In genomic region chr2:30084632-30085031, GRCm38 (mm10) we compare ENCODE assay signal across 10 mouse cellular contexts. TPM values are rescaled to one million over a fixed set of nuclear protein-coding genes. Genes with fewer than 3 reads are reported as not detected.
DNase-seq lines count a peak whose midpoint lies in the region; ATAC-seq and TF ChIP-seq lines count a peak whose summit lies in the region.
"Had no signal": no experiment of that assay in that cellular context is flagged by ENCODE, and none has a peak within 500 bp of the region (broad histone marks: within the 10 kb centered on the region; RNA-seq: fewer than 3 reads in every experiment).

No protein-coding gene starts in this region.

- H3K9ac ChIP-seq in heart, embryonic 14.5 days (ENCODE audit: low read length): peak overlapping the region; percentile 30; the same call in 1 of the 2 replicates
- H3K9ac ChIP-seq in embryonic facial prominence, embryonic 13.5 days: peak overlapping the region; percentile 61
- H3K9ac ChIP-seq in intestine, embryonic 16.5 days (ENCODE audit: low read depth, low read length): peak overlapping the region; percentile 54; the same call in 1 of the 2 replicates
- H3K9ac ChIP-seq in midbrain, postnatal 0 days (replicated peaks; ENCODE audit: low read length, poor library complexity, severe bottlenecking): no peak overlapping the region

- H3K4me3 ChIP-seq in heart, embryonic 14.5 days (ENCODE audit: control insufficient read depth in 1 of 2, insufficient read depth in 1 of 2, low read depth in 1 of 2, low read length in 2 of 2): no peak overlapping the region
- H3K4me3 ChIP-seq in embryonic facial prominence, embryonic 13.5 days: peak overlapping the region; percentile 28
- H3K4me3 ChIP-seq in intestine, embryonic 16.5 days (ENCODE audit: low read length): peak overlapping the region; percentile 26
- no peak overlapping the region for H3K4me3 ChIP-seq in midbrain, postnatal 0 days (ENCODE audit: low read depth, low read length)
- H3K4me3 ChIP-seq: left cerebral cortex, adult 2 months had no signal

- H3K27me3 ChIP-seq in heart, embryonic 14.5 days (ENCODE audit: control insufficient read depth, insufficient read depth, low read length): no peaks in the 10 kb centered on the region
- no peaks in the 10 kb centered on the region for H3K27me3 ChIP-seq in embryonic facial prominence, embryonic 13.5 days
- H3K27me3 ChIP-seq in intestine, embryonic 16.5 days (replicated peaks; ENCODE audit: control insufficient read depth, insufficient read depth, low read length): no peaks in the 10 kb centered on the region
- no peaks in the 10 kb centered on the region for H3K27me3 ChIP-seq in midbrain, postnatal 0 days (ENCODE audit: insufficient read depth, low read length)

- 19% methylated on average over 12 of the region's 12 CpGs for WGBS in heart, embryonic 14.5 days
- WGBS in embryonic facial prominence, embryonic 13.5 days: 8% methylated on average over 12 of the region's 12 CpGs
- 33% methylated on average over 12 of the region's 12 CpGs for WGBS in intestine, embryonic 16.5 days
- 15% methylated on average over 12 of the region's 12 CpGs for WGBS in midbrain, postnatal 0 days

- peak overlapping the region; percentile 49 for H3K4me2 ChIP-seq in heart, embryonic 14.5 days (ENCODE audit: low read length)
- H3K4me2 ChIP-seq in embryonic facial prominence, embryonic 13.5 days: peak overlapping the region; percentile 56
- peak overlapping the region; percentile 44 for H3K4me2 ChIP-seq in intestine, embryonic 16.5 days (ENCODE audit: low read depth, low read length)
- peak overlapping the region; percentile 28 for H3K4me2 ChIP-seq in midbrain, postnatal 0 days (ENCODE audit: low read depth, low read length, poor library complexity, severe bottlenecking)

- H3K4me1 ChIP-seq in heart, embryonic 14.5 days (ENCODE audit: control insufficient read depth in 2 of 2, insufficient read depth in 2 of 2, low read length in 2 of 2): no peaks in the 10 kb centered on the region; a peak in 1 of 4 replicates
- H3K4me1 ChIP-seq in embryonic facial prominence, embryonic 13.5 days: peaks cover 6% of the 10 kb centered on the region
- H3K4me1 ChIP-seq in intestine, embryonic 16.5 days (ENCODE audit: control insufficient read depth, insufficient read depth, low read length): 0 out of 2 replicates have a peak, but pooled peaks cover 7% of the 10 kb centered on the region
- peaks cover 3% of the 10 kb centered on the region; the same call in 1 of the 2 replicates for H3K4me1 ChIP-seq in midbrain, postnatal 0 days (ENCODE audit: insufficient read depth, low read length)

- H3K27ac ChIP-seq in heart, embryonic 14.5 days (replicated peaks in 1 of 2; ENCODE audit: control insufficient read depth in 1 of 2, insufficient read depth in 1 of 2, low read depth in 2 of 2, low read length in 2 of 2): no peak overlapping the region
- H3K27ac ChIP-seq in embryonic facial prominence, embryonic 13.5 days: no peak overlapping the region
- H3K27ac ChIP-seq in intestine, embryonic 16.5 days (ENCODE audit: low read length): no peak overlapping the region
- no peak overlapping the region for H3K27ac ChIP-seq in midbrain, postnatal 0 days (ENCODE audit: low read depth, low read length)
- H3K27ac ChIP-seq: left cerebral cortex, adult 2 months had no signal

- no peaks in the 10 kb centered on the region for H3K9me3 ChIP-seq in heart, embryonic 14.5 days (ENCODE audit: control insufficient read depth, low read length)
- no peaks in the 10 kb centered on the region for H3K9me3 ChIP-seq in embryonic facial prominence, embryonic 13.5 days
- no peaks in the 10 kb centered on the region for H3K9me3 ChIP-seq in intestine, embryonic 16.5 days (ENCODE audit: control insufficient read depth, low read length)
- H3K9me3 ChIP-seq in midbrain, postnatal 0 days (ENCODE audit: low read length): no peaks in the 10 kb centered on the region

- DNase-seq in heart, adult 8-10 months (ENCODE audit: low spot score): no peak
- DNase-seq in midbrain, postnatal 0 days (ENCODE audit: low spot score): no peak
- DNase-seq in gastrocnemius, postnatal 4 days (ENCODE audit: low spot score in 2 of 2): no peak
- DNase-seq: thymus, postnatal 14 days had no signal

- no peak for TF ChIP-seq CTCF in midbrain, postnatal 0 days (IDR thresholded peaks at IDR 0.05)

- ATAC-seq in heart, embryonic 14.5 days (ENCODE audit: insufficient number of reproducible peaks, insufficient read depth, low FRiP score, low read depth): no peak
- ATAC-seq in embryonic facial prominence, embryonic 13.5 days (ENCODE audit: insufficient number of reproducible peaks, insufficient read depth, low FRiP score, low TSS enrichment, low read depth): peak; percentile 48; the same call in 1 of the 2 replicates
- ATAC-seq in intestine, embryonic 16.5 days: 0 out of 2 replicates have a peak, but pooled peaks have one; percentile 43
- ATAC-seq in midbrain, postnatal 0 days (ENCODE audit: low FRiP score): no peak
- ATAC-seq in activated CD4-positive, CD25-positive, alpha-beta regulatory T cell, adult 4 months: no peak
- ATAC-seq in erythroblast, adult 5-6 weeks (replicated peaks; ENCODE audit: low FRiP score, poor library complexity, severe bottlenecking): no peak

- H3K36me3 ChIP-seq in heart, embryonic 14.5 days (ENCODE audit: control insufficient read depth, insufficient read depth, low read length): 0 out of 2 replicates have a peak, but pooled peaks cover 5% of the 10 kb centered on the region
- H3K36me3 ChIP-seq in embryonic facial prominence, embryonic 13.5 days: peaks cover 8% of the 10 kb centered on the region
- H3K36me3 ChIP-seq in intestine, embryonic 16.5 days (ENCODE audit: control insufficient read depth, insufficient read depth, low read length): no peaks in the 10 kb centered on the region
- no peaks in the 10 kb centered on the region for H3K36me3 ChIP-seq in midbrain, postnatal 0 days (ENCODE audit: insufficient read depth, low read length)

RNA-seq across cellular contexts. Expression of gene Pkn3, which starts 7.1 kb away (rescaled TPM):
- 10.0 and 10.3 TPM in 2 replicates for polyA plus RNA-seq in heart, embryonic 14.5 days (2014; fragmentation: Nextera tagmentation; extraction: Ambion mirVana)
- total RNA-seq in heart, adult 8-10 months (2022): 10 to 100 TPM in 2 of 4 experiments, 1 to 10 TPM in 2; 9.0 to 11.2 (median 10.1) TPM
- polyA plus RNA-seq in embryonic facial prominence, embryonic 13.5 days (2015; fragmentation: Nextera tagmentation; extraction: Ambion mirVana): 7.6 and 11.4 TPM in 2 replicates
- polyA plus RNA-seq in intestine, embryonic 16.5 days (2015; fragmentation: Nextera tagmentation; extraction: Ambion mirVana): 10.4 and 10.8 TPM in 2 replicates
- 1.7 and 2.4 TPM in 2 replicates for total RNA-seq in midbrain, postnatal 0 days (2014; rRNA removed)
- polyA plus RNA-seq in midbrain, postnatal 0 days (2015; fragmentation: Nextera tagmentation; extraction: Ambion mirVana): 0.73 and 1.2 TPM in 2 replicates
- 1 to 10 TPM; 8.0 to 9.6 TPM for total RNA-seq in gastrocnemius, postnatal 4 days (2021)
- polyA plus RNA-seq in activated CD4-positive, CD25-positive, alpha-beta regulatory T cell, adult 4 months (2017; shearing (Covaris generic)): under 1 TPM in 1 of 2 experiments, not detected in 1; 0.41 TPM
- total RNA-seq in erythroblast, adult 5-6 weeks (2015; ENCODE audit: low replicate concordance): 0.63 and 13.3 TPM in 2 replicates
- total RNA-seq in erythroblast, adult 5-6 weeks (2017; ENCODE audit: low replicate concordance): 0.68 and 3.3 TPM in 2 replicates

RNA-seq across cellular contexts. Expression of gene Zdhhc12, which starts 8.8 kb away (rescaled TPM):
- polyA plus RNA-seq in heart, embryonic 14.5 days (2014; fragmentation: Nextera tagmentation; extraction: Ambion mirVana): 28.2 and 38.5 TPM in 2 replicates
- total RNA-seq in heart, adult 8-10 months (2022): 1 to 10 TPM; 2.3 to 4.1 (median 3.6) TPM
- 24.0 and 25.3 TPM in 2 replicates for polyA plus RNA-seq in embryonic facial prominence, embryonic 13.5 days (2015; fragmentation: Nextera tagmentation; extraction: Ambion mirVana)
- polyA plus RNA-seq in intestine, embryonic 16.5 days (2015; fragmentation: Nextera tagmentation; extraction: Ambion mirVana): 79.0 and 86.2 TPM in 2 replicates
- 17.7 and 30.7 TPM in 2 replicates for total RNA-seq in midbrain, postnatal 0 days (2014; rRNA removed)
- 23.8 and 28.9 TPM in 2 replicates for polyA plus RNA-seq in midbrain, postnatal 0 days (2015; fragmentation: Nextera tagmentation; extraction: Ambion mirVana)
- 1 to 10 TPM; 4.5 to 5.7 TPM for total RNA-seq in gastrocnemius, postnatal 4 days (2021)
- 10 to 100 TPM; 31.6 to 32.4 TPM for polyA plus RNA-seq in activated CD4-positive, CD25-positive, alpha-beta regulatory T cell, adult 4 months (2017; shearing (Covaris generic))
- total RNA-seq in erythroblast, adult 5-6 weeks (2015; ENCODE audit: low replicate concordance): 7.9 TPM in 1 of 2 replicates, not detected in the other
- total RNA-seq in erythroblast, adult 5-6 weeks (2017; ENCODE audit: low replicate concordance): 0.85 and 2.9 TPM in 2 replicates

RNA-seq across cellular contexts. Expression of gene Set, which starts 27.5 kb away (rescaled TPM):
- 218 and 223 TPM in 2 replicates for polyA plus RNA-seq in heart, embryonic 14.5 days (2014; fragmentation: Nextera tagmentation; extraction: Ambion mirVana)
- 100 to 1,000 TPM in 2 of 4 experiments, 10 to 100 TPM in 2; 98.3 to 109 (median 100) TPM for total RNA-seq in heart, adult 8-10 months (2022)
- 538 and 545 TPM in 2 replicates for polyA plus RNA-seq in embryonic facial prominence, embryonic 13.5 days (2015; fragmentation: Nextera tagmentation; extraction: Ambion mirVana)
- 329 and 361 TPM in 2 replicates for polyA plus RNA-seq in intestine, embryonic 16.5 days (2015; fragmentation: Nextera tagmentation; extraction: Ambion mirVana)
- 190 and 269 TPM in 2 replicates for total RNA-seq in midbrain, postnatal 0 days (2014; rRNA removed)
- polyA plus RNA-seq in midbrain, postnatal 0 days (2015; fragmentation: Nextera tagmentation; extraction: Ambion mirVana): 302 and 345 TPM in 2 replicates
- 100 to 1,000 TPM; 155 to 163 TPM for total RNA-seq in gastrocnemius, postnatal 4 days (2021)
- polyA plus RNA-seq in activated CD4-positive, CD25-positive, alpha-beta regulatory T cell, adult 4 months (2017; shearing (Covaris generic)): 100 to 1,000 TPM; 369 to 379 TPM
- 50.0 and 56.0 TPM in 2 replicates for total RNA-seq in erythroblast, adult 5-6 weeks (2015; ENCODE audit: low replicate concordance)
- 143 and 233 TPM in 2 replicates for total RNA-seq in erythroblast, adult 5-6 weeks (2017; ENCODE audit: low replicate concordance)

RNA-seq across cellular contexts. Expression of gene Wdr34, which starts 36.0 kb away (rescaled TPM):
- 18.9 and 21.8 TPM in 2 replicates for polyA plus RNA-seq in heart, embryonic 14.5 days (2014; fragmentation: Nextera tagmentation; extraction: Ambion mirVana)
- 1 to 10 TPM; 6.5 to 9.2 (median 7.8) TPM for total RNA-seq in heart, adult 8-10 months (2022)
- polyA plus RNA-seq in embryonic facial prominence, embryonic 13.5 days (2015; fragmentation: Nextera tagmentation; extraction: Ambion mirVana): 46.5 and 46.9 TPM in 2 replicates
- 19.7 and 21.9 TPM in 2 replicates for polyA plus RNA-seq in intestine, embryonic 16.5 days (2015; fragmentation: Nextera tagmentation; extraction: Ambion mirVana)
- 87.3 and 96.1 TPM in 2 replicates for total RNA-seq in midbrain, postnatal 0 days (2014; rRNA removed)
- 76.2 and 82.7 TPM in 2 replicates for polyA plus RNA-seq in midbrain, postnatal 0 days (2015; fragmentation: Nextera tagmentation; extraction: Ambion mirVana)
- total RNA-seq in gastrocnemius, postnatal 4 days (2021): 10 to 100 TPM; 10.2 to 12.2 TPM
- polyA plus RNA-seq in activated CD4-positive, CD25-positive, alpha-beta regulatory T cell, adult 4 months (2017; shearing (Covaris generic)): 1 to 10 TPM in 1 of 2 experiments, under 1 TPM in 1; 0.87 to 1.4 TPM
- 3.5 and 4.6 TPM in 2 replicates for total RNA-seq in erythroblast, adult 5-6 weeks (2015; ENCODE audit: low replicate concordance)
- total RNA-seq in erythroblast, adult 5-6 weeks (2017; ENCODE audit: low replicate concordance): 0.09 and 0.84 TPM in 2 replicates

RNA-seq across cellular contexts. Expression of gene Zer1, which starts 39.8 kb away (rescaled TPM):
- polyA plus RNA-seq in heart, embryonic 14.5 days (2014; fragmentation: Nextera tagmentation; extraction: Ambion mirVana): 7.8 and 8.9 TPM in 2 replicates
- 10 to 100 TPM; 24.9 to 27.6 (median 25.8) TPM for total RNA-seq in heart, adult 8-10 months (2022)
- 12.7 and 13.5 TPM in 2 replicates for polyA plus RNA-seq in embryonic facial prominence, embryonic 13.5 days (2015; fragmentation: Nextera tagmentation; extraction: Ambion mirVana)
- polyA plus RNA-seq in intestine, embryonic 16.5 days (2015; fragmentation: Nextera tagmentation; extraction: Ambion mirVana): 3.3 and 3.7 TPM in 2 replicates
- total RNA-seq in midbrain, postnatal 0 days (2014; rRNA removed): 88.2 and 93.2 TPM in 2 replicates
- polyA plus RNA-seq in midbrain, postnatal 0 days (2015; fragmentation: Nextera tagmentation; extraction: Ambion mirVana): 12.3 and 14.7 TPM in 2 replicates
- 10 to 100 TPM; 24.6 to 27.1 TPM for total RNA-seq in gastrocnemius, postnatal 4 days (2021)
- 10 to 100 TPM; 14.5 to 15.2 TPM for polyA plus RNA-seq in activated CD4-positive, CD25-positive, alpha-beta regulatory T cell, adult 4 months (2017; shearing (Covaris generic))
- 10.2 and 10.4 TPM in 2 replicates for total RNA-seq in erythroblast, adult 5-6 weeks (2015; ENCODE audit: low replicate concordance)
- total RNA-seq in erythroblast, adult 5-6 weeks (2017; ENCODE audit: low replicate concordance): 12.8 and 17.0 TPM in 2 replicates

Comparison
In these comparisons a context has a peak if more than half of its experiments do, and no peak if none do; other contexts are left out.
1. ATAC-seq: peak in embryonic facial prominence, embryonic 13.5 days (single experiment) and intestine, embryonic 16.5 days (single experiment); none in heart, embryonic 14.5 days (single experiment), midbrain, postnatal 0 days (single experiment), activated CD4-positive, CD25-positive, alpha-beta regulatory T cell, adult 4 months (single experiment) and erythroblast, adult 5-6 weeks (single experiment).
2. H3K4me3 ChIP-seq: peak in embryonic facial prominence, embryonic 13.5 days (single experiment) and intestine, embryonic 16.5 days (single experiment); none in heart, embryonic 14.5 days (0 of 2) and midbrain, postnatal 0 days (single experiment).
3. Peak in every context shown above with its lines, with median percentiles within 50 percentile points of each other: H3K4me2 ChIP-seq.